Mouse (Mus musculus) NIH3T3 (cell line): Measurements from ENCODE around the gene Mien1.

Source experiments
- DNase-seq: peaks from one replicate; pipeline ENCODE4 v3.0.0-alpha.2; 2012; ENCODE audit warnings: low read depth

Gene Mien1

DNA sequence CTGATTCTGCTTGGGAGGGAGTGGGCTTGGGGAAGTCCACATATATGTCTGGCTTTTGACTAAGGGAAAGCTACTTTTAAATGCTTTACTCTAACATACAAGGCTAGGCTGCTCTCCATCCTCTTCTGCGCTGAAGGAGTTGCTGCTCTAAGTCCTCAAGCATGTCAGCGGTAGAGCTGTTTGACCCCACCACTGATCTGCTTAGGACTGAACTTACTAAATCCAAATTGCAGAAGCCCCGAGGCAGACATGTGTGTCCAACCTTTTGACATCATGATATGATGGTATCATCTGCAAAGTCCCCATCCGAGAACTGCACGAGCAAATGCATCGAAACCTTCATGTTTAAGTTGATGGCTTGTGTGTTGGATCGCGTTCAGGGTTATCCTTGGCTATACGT lies 21.1 kb upstream of the Mien1 start:
- no peak for DNase-seq

DNA sequence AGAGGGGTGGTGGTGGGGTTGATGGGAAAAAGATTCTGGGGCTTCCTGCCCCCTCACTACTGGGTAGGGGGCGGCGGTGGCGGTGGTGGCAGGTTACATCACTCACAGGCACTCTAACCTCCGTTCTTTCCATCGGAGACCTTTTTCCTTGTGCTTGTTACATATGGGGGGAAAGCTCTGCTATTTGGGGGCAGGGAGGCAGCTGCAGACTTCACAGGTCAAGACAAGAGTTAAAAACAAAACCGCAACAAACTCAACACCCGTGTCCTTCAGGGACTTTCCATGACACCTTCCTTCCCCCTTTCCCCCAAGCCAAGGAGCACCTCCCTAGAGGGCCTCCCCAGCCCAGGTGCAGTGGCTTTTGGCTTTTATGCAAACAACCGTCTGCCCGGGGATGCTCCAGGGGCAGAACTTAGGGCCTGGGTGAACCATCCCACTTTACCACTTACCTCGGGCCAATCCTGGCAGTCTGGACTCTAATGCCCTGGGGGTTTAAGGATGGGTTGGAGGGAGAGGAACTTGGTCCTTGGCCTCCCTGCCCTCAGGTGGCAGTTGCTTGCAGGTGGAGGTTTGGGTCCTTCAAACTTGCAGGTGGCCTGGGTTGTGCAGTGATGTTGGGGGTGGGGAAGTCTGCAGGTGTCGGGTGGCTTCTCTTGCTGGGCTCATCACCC lies 20.4 kb upstream of the Mien1 start:
- no peak for DNase-seq

DNA sequence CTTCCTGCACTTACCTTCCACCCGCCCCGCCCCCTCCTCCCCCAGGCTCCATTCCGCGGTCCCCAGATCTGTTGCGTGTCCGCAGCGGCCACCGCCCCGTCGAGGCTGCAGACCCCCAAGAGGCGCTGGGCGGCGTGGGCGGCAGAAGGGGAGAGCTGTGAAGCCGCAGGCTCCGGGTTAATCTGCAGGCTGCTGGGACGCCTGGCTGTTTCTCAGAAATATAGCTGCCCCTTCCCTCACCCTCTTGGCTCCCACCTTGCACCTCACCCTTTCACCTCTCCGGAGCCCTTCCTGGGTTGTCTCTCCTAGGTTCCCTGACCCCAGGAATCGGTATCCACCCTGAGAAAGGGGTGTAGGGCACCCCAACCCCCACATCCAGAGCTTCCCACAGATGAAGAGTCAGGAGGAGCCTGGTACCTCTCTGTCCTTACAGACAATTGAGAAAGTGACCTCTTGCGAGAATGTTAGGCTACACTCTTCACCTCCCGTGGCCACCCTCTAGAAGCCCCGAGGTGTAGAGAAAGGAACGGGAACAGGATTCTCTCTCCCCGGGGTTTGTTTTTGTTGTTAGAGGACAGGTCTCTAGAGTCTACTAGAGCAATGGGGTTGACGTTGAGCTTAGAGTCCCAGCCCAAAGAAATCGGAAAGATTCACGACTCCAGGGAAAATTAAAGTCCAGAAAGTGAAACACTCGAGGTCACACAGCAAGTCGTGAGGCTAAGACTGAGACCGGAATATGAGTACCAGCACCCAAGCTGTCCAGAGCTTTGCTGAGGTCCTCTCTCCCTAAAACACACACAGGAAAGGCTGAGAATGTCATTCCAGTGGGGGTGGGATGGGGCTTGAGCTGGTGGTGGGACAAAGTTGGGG lies 19.6 kb upstream of the Mien1 start:
- DNase-seq, result no peak

DNA sequence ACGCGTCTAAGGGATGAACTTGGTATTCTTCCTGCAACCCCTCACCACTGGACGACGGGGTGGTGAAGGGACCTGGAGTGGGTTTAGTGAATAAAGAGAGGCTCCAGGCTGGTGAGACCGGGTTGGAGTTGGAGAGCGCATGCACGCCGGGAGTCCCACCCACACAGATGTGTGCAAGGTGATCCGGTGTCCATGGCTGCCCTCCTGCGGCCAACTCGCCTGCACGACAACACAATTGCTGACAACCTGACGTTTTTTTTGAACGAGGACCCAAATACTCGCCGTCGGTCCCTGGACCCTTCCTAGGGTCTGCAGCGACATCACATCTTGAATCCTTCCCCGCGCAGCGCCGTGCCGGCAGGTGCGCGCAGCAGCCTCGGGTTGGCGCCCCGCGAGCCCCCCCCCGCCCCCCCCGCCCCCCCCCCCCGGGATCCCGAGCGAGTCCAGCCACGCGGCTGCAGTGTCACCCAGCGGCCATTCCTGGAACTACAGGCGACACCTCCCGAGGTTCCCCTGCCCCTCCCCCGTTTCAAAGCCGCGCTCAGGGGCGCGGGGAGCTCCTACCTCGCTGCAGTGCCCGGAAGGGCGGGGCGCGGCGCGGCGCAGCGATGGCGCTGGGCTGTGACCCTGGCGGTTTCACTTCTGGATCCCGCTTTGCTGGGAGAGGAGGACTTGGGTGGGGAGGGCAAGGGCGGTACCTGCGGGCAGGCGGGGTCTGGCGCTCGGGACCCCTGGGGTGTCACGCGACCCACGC lies 18.8 kb upstream of the Mien1 start:
- DNase-seq, result peak; percentile 86

DNA sequence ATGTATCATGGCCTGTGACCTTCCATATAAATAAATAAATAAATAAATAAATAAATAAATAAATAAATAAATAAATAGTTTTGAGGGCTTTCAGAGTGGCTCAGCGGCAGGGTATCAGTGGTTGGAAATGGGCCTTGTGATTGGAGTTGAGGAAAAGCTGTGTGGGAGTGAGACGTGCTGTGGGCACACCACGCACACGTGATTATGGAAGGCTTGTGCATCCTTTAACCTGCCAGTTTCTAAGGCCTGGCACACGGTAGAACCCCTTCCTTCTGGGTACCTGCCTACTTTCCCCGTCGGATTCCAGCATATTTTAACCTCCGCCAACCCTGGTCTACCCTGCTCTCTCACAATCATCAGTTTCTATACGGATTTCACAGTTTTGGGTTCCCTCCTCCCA lies 18.2 kb upstream of the Mien1 start:
- DNase-seq, result no peak

DNA sequence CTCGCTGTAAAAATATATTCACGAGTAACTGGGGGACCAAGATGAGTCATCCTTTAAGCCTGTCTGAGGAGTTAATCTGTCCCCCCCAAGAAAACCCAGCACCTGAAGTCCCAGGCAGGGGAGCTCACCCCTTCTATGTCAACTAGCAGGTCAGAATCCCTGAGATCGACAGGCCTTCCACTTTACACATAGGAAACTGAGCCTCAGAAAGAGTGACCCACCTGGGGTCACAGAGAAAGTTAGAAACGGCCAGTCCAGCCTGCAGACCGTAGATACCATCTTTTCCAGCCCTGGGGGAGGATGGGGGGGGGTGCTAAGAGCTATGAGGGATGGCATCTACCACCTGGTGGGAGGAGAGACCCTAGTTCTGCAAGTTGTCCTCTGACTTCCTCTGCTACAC lies 17.8 kb upstream of the Mien1 start:
- no peak for DNase-seq

DNA sequence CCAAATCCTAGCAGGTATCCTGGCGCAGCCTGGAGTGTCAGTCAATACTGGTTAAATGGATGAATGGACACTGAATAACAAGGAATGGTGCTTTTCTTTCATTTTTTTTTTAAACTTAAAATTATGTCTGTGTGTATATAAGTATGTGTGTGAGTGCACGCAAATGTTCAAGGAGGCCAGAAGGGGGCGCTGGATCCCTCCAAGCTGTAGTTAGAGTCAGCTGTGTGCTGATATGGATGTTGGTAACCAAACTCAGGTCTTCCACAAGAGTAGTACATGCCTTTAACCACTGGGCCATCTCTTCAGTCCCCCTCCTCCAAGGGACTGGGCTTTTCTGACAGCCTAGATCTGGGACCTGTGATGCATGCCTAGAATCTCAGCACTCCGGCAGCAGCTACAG lies 16.7 kb upstream of the Mien1 start:
- peak; percentile 14 for DNase-seq

DNA sequence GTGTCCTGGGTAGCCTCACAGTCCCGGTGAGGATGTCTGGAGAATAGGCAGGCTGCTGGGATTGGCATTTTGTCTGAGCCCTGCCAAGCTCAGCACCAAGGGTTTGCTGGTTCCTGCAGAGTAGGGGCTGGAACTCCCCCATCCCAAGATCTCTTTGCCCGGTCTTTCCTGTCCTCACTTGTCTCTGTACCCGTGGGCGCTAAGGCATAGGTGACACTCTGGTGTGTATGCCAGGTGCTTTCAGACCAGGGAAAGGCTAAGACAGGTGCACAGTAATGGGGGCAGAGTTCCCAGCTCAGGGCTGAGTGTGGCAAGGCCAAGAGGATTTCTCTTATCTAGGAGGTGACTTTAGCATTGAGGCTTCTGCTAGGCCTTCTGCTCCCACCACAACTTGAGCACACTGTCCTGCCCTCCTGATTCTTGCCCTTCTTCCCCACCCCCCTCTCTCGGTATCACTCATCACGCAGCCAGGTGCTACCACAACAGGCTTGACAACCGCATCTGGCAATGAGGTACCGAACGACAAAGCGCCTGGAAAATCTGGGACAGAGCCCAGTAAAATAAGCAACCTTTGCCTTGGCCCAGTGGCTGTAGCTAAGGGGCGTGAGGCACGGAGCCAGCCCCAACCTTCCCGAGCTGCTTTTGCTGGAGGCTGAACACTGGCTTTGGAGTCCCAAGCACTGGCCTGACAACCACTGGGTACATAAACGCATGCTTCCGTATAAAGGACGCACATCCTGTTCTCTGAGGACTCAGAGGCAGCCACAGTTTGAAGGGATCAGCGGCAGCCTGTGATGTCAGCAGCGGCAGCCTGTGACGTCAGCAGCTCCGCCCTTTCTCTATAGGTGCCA lies 11.4 kb upstream of the Mien1 start:
- no peak for DNase-seq

DNA sequence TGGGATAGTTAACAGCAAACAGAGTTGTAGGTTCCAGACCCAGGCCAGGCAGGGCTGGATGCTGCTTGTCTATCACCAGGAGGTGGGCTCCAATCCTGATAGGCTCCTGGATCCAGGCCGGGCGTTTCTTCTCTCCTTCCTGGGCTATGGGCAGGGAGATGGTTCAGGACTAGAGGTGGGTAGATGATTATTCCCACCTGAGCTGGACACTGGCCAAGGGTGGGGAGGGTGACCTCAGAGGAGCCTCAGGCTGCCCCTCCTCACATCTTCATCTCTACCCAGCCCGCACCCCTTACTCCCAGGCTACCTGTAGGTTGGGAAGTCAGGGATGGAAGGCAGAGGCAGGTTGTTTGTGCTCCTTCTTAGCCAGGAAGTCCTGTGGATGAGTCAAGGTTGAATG lies 10.6 kb upstream of the Mien1 start:
- no peak for DNase-seq

DNA sequence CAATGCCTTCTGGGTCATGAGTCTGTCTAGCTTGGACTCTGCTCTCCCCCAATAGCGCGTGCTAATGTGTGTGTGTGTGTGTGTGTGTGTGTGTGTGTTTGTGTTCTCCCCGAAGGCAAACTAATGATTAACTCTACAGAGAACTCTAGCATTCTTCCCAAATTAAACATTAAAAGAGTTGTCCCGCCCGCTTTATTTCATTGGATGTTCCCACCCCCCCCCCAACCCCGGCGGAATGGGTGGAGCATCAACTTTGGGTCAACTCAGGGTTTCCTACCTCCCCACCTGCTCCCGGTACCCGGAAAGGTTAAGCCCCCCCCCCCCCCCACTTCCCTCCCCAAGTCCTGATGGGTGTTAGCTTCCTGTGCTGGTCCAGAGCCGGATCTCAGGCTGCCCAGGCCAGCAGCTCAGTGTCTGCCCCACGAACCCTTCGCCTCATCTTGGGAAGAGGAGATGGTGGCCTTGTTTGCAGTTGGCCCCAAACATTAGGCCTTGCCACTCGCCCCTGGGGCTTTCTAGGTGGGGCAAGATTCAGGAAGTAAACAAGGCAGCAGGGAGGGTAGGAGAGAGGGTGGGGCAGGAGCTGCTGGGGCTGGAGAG lies 9.5 kb upstream of the Mien1 start:
- DNase-seq, result no peak

DNA sequence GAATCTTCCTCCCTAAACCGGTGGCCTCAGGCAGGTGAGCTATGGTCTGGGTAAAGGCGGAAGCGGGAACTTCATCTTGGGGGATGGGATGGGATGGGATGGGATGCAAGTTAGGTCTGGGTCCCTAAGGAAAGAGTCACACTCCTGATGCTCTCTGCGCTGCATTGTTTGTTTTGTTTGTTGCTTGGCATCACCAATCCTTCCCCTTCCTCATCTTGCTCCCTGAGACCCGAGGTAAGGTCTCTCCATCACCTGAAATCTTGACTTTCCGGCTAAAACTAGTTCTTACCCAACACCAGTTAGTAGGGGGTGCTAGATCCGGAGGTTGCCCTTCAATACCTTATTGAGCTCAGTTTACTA lies 8.7 kb upstream of the Mien1 start:
- no peak for DNase-seq

DNA sequence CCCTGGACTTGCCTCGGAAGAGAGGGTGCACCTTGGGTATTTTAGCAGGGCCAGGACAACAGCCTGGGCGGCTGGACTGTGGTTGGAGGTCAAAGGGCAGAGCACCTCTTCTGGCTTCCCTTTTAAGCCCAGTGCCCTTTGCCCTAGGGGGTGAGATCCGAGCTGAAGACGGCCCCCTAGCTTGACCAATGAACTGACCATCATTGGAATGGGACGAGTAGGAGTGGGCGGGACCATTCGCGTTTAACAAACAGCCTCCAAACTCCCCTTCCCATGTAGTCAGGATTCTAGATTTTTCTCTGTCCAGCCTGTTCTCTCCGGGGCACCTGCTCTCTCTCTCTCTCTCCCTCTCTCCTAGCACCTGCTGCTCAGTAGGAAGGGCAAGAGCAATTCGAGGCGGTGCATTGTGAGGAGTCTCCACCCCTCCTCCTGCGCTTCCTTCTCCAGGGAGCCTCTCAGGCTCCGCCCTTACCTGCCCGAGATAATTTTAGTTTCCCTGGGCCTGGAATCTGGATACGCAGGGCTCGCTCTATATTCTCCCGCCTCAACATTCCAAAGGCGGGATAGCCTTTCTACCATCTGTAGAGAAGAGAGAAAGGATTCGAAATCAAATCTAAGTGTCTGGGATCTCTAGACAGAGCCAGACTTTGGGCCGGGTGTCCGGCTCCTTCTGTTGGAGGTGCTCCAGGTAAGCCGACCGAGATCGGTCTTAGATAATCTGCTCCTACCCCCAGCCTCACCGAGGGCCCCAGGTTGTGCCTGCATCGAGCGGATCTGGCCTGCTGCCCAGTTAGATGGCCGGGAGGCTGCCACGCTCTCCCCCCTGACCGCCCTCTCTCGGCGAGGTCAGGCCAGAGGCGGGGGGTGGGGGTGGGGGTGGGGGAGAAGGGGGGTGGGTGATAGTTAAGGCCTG lies 8.0 kb upstream of the Mien1 start:
- no peak for DNase-seq

DNA sequence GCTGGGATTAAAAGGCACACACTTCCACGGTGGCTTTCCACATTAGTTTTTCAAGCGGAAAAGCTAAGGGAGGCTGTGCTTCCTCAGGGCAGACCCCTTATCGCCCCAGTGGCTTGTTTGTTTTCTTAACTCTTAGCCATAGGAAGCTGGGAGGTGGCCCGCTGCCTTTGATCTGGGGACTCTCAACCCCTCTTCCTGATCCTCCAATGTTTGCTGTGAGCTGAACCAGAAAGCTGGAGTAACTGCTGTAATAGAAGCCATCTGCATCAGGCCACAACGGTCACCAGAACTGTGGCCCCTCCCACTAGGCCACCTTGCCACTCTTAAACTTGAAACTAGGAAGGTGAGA lies 7.4 kb upstream of the Mien1 start, which contains the start of gene Grb7:
Gene Grb7, plus strand, starts transcription at position 182 of the 349 bp plus-strand sequence.
- DNase-seq, result no peak

DNA sequence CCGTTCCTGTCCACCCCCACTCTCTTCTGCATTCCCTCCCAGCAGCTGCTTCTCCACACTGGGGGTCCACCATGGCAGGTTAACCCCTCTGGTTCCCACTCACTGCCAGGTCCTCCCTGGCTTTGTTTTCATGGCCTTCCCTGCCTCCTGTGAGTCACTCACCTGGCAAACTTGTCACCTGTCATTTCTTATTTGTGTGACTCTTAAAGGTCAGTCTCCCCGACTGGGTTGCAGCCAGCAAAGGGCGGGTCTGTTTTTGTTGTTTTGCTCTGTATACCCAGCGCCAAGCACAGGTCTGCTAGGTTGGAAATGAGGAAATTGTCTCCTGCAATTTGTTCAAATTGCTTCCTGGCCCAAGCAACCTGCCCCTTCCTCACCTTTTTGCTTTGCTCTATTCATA lies 6.9 kb upstream of the Mien1 start:
- no peak for DNase-seq

DNA sequence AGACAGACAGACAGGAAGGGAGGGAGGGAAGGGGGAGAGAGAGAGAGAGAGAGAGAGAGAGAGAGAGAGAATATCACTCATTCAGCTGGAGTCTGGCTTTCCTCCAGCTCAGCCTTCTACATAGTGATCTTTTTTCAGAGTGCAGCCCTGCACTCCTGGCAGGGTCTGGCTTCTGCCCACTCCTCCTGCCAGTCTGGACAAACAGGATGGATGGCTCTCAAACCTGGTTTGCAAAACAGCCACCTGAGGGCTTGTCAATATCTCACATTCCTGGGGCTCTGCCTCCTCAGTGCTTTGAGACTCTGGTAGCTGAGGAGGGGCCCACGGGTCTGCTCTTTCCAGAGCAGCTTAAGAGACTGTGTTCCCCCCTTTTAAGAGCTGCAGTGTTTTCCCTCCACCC lies 6.4 kb upstream of the Mien1 start:
- no peak for DNase-seq

DNA sequence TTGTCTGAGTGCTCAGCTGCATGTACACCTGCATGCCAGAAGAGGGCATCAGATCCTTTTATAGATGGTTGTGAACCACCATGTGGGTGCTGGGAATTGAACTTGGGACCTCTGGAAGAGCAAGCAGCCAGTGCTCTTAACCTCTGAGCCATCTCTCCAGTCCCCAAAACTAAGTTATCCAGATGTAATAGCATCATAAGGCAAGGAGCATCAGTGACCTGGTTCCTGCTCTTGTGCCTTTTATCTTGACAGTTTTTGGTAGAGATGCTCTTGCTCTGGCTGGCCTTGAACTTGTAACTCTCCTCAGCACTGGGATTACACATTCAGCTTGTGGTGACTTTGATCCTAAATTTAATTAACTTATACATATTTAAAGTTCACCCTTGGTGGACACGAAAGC lies 4.9 kb upstream of the Mien1 start:
- DNase-seq, result no peak

DNA sequence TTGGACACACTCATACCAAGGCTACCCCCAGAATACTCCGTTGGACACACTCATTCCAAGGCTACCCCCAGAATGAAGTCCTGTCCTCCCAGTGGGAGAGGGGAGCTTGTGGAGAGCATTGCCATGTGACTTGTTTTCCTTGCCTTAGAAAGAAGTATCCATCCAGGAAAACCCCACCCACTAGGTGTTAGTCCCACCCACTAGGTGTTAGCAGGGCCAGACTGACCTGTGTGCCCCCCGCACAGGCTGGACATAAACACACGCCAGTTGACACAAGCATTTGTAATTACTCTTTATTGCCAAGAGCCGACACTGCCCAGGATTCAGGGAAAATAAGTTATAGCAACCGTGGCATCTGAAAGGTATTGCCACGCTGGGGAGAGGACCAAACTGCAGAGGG lies 1.4 kb downstream of the Mien1 start:
- DNase-seq, result peak; percentile 7

DNA sequence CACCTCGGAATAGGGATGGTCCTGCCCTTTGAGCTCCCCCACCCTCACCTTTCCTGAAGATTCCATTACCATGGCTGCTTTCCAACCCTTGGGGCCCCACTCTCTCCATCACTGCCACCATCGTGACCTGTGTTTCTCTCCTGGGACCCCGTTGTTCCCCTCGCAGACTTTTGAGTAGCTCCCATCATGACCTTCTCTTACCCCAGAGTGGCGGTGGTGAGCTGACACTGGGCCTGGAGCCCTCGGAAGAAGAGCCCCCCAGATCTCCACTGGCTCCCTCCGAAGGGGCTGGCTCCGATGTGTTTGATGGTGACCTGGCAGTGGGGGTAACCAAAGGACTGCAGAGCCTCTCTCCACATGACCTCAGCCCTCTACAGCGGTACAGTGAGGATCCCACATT lies 3.1 kb downstream of the Mien1 start:
- no peak for DNase-seq

DNA sequence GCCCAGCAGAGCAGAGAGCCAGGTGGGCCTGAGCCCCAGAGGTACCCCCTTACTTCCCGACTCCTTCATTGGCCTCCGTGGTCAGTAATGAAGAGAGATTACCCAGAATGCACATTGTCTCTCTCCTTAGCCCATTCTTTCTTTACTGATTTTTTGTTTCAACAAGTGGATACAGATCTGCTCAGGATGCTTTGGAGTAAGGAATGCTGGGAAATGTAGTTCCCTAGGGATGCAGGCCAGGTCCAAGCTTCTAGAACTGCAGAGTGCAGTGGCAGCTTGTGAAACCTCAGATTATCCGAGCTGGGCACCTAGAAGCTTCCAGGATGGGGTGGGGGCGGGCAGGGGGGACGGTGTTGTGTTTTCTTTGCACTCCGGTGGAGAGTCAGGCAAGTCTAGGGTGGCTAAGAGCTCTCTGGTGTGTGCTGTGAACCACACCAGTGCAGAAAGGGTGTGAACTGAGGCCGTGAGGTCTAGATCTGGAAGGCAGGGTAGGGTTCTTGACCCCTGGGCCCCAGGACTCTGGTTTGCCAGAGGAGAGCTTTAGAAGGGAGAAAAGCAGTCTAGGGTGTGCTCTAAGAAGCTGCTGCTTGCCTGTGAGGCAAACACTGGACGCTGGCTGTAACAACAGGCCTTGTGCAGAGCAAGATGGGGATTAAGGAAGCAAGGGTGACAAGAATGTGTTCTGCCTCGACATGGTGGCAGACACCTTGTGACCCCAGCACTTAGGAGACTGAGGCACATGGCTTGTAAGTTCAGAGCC lies 6.9 kb downstream of the Mien1 start:
- DNase-seq, result no peak

DNA sequence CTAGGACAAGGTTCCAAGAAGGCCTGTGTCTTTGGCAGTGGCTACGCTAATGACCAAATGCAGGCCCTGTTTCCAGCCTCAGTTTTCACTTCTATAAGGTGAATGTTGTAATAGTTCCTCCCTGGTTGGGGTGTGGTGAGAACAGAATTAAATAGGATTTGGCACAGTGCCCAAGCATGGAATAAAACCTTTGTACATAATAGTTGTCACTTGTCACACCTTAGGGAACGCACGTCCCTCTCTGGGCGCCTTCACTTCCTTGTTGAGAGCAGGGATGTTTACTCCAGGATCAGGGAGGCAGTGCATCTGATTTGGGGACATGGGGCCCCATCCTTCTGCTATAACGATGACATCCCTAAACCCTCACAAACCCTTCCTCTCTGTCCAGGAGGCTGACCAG lies 10.4 kb downstream of the Mien1 start:
- DNase-seq, result no peak
